Mouse (Mus musculus): ENCODE measurements around the gene Cul3.

Gene Cul3

GRCm38 (mm10) chr1:80293307-80293706 lies 47.0 kb downstream of the Cul3 start:
- no peak for DNase-seq (ENCODE audit: low spot score)

- DNase-seq (ENCODE audit: low spot score): no peak
Measured at GRCm38 (mm10) chr1:80278731-80279130, 61.5 kb downstream of the Cul3 start.

- DNase-seq (ENCODE audit: low spot score): no peak
Measured at GRCm38 (mm10) chr1:80260443-80260842, 79.8 kb downstream of the Cul3 start.

GRCm38 (mm10) chr1:80258632-80259031 lies 81.6 kb downstream of the Cul3 start:
- no peak for DNase-seq (ENCODE audit: low spot score)

- DNase-seq (ENCODE audit: low spot score): no peak
Measured at GRCm38 (mm10) chr1:80253309-80253708, 87.0 kb downstream of the Cul3 start.

DNA sequence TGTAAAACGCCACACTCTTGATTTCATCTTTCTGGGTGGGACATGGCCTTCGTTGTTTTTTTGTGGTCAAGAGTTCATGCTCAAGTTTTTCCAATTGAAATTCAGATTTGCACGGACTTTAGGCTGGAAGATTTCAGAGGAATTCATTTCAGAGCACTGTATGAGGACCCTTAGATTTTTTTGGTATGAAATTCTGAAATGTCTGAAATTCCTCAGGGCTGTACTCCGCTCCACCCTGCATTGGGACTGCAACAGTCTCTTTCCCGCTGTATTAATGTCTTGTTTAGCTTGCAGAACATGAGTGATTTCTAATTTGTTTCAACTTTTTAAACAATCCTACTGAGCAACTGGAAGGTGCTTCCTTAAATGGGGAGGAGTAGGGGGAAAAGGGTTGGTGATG lies 90.0 kb downstream of the Cul3 start:
- no peak for DNase-seq (ENCODE audit: low spot score)

DNA sequence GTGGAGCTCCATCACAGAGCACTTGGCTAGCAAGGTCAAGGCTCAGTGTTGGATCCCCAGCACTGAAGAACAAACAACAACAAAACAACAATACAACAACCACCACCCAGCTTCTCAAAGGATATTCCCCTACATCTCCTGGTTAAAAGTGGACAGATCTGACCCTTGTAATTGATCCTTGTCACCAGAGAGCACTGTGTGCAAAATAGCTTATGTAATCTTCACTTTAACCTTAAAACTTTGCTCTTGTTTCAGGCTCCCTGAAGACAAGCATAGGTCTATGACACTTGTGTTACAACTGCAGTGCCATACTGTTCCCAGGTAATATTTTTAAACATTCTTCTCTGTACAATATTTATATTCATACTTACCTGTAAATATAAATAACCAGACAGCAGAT lies 93.1 kb downstream of the Cul3 start:
- DNase-seq (ENCODE audit: low spot score): no peak

- DNase-seq (ENCODE audit: low spot score): no peak
Measured at GRCm38 (mm10) chr1:80244123-80244522, 96.2 kb downstream of the Cul3 start.

DNA sequence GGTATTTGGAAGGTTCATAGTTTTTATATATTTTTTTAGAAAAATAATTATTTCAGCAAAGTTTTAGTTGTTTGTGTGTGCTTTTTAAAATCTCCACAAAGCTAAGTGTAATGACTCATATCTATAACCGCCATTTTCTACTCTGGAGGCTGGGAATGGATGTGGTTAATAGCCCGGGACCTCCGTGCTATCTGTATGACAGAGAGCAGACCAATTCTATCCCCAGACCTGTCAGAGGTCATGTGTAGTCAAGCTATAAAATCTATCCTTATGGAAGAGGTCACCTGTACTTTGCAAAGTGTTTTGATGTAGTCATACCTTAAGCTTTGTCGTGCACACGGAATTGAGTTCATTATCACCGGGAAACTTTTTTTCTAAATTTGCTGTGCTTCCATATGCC lies 98.7 kb downstream of the Cul3 start:
- no peak for DNase-seq (ENCODE audit: low spot score)

GRCm38 (mm10) chr1:80240017-80240660 lies 100.1 kb downstream of the Cul3 start:
- DNase-seq (ENCODE audit: low spot score): no peak

GRCm38 (mm10) chr1:80239481-80239880 lies 100.8 kb downstream of the Cul3 start:
- no peak for DNase-seq (ENCODE audit: low spot score)

GRCm38 (mm10) chr1:80236951-80237702 lies 103.2 kb downstream of the Cul3 start:
- no peak for DNase-seq (ENCODE audit: low spot score)

DNA sequence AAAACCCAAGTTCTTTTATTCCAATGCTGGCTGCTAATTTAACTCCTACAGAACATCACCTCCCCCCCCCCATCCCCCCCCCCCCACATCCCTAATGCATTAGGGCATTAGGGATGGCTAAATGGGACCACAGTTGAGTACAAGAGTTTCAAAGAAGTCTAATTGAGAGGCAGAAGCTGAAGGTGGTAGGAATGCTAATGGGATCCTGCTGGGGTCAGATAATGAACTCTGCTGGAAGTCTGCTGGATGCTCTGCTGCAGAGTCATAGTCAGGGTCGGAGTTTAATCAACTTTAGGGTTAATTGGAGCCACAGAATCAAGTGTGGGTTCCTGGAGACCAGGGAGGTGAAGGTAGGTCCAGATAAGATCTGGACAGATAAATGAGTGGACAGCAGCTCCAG lies 104.2 kb downstream of the Cul3 start:
- no peak for DNase-seq (ENCODE audit: low spot score)

DNA sequence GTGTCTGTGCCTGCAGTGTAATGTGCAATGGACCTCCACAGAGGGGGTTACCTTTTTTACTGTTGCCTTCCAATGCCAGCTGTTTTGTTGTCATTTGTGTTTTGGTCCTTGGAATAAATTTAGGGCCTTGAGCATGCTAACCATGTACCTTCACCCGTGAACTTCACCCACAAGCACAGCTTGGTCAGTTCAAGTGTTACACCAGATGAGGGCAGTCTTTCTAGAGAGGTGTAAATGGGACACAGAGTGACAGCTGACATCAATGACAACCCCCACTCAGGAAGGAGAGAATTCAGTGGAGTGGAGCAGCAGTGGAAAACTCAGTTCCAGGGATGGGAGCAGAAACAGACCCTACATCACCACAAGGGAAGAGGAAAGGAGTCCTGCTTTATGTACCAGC lies 109.7 kb downstream of the Cul3 start:
- DNase-seq (ENCODE audit: low spot score): no peak

DNA sequence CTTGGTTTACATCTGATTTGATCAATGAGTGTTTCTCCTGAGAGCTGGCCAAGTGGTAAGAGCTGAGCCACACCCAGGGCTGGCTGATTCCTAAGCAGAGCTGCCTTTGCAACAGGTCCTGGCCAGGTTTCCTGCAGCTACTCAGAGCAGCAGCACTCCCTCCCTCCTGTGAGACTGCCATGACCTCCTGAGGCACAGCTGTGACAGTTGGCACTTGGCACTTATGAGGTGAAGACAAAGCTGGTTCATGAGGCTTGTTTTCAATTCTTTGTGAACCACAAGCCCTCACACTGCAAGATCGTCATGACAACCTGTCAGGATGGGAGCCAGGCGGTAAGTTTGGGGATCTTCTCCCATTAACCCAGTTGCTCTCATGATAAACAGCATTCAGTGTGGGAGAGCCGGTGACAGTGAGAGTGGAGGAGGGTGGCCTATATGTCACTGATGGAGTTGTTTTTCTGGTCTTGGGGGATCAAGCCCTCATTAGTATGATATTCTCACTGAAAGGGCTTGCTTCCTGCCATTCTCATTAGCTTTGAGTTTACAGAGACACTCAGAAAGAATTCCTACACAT lies 115.4 kb downstream of the Cul3 start:
- DNase-seq (ENCODE audit: low spot score): no peak

DNA sequence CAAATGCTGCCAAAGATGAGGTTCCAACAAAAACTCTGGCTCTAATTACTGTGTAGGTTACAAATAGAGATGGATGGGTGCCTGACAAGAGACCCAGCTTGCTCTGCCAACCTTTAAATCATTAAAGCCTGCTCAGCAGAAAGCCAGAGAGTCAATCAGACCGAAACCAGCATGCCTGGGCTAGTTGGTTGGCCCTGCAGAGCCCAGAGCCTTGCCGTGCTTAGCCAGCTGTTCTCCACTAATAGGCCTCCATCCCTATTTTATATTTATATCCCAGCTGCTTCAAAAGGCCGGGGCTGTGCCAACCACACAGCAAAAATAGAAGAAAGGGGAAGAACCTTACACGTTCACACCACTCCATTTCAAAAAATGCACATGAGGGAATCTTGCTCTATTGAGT lies 119.1 kb downstream of the Cul3 start:
- no peak for DNase-seq (ENCODE audit: low spot score)

DNA sequence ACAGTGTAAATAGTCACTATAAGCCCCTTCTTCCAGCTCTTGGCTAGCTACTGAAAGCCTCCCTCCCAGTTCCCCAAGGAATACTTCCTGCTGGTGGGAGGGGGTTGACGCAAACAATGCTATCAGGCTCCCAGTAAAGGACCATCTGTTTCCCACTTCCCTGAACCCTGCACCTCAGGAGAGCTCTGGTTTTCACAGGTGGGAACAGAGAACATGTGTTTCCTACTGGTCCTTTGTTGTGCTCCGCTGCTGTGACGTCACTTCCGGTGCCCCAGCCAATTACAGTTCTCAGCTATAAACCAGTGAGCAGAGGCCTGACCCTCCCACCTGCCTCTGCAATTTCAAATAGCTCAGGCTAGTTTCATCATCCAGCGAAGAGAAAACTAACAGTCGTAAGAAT lies 122.0 kb downstream of the Cul3 start, which contains the start of gene Fam124b:
Gene Fam124b, minus strand, starts transcription at position 206 of the 400 bp plus-strand sequence.
- peak; percentile 6 for DNase-seq (ENCODE audit: low spot score)
